Mouse (Mus musculus) kidney, adult 2 months (tissue): ENCODE results near the gene Tlr5.

Experiments
- CTCF ChIP-seq: fragments of 200-500 bp; conservative IDR thresholded peaks from 2 replicates; pipeline ENCODE4 v1.5.1; 2011; ENCODE audit warnings: low read depth, mild to moderate bottlenecking, control low read depth, low read length, moderate library complexity, mixed read lengths; ENCODE audit not compliant: insufficient read depth, insufficient read length
- POLR2A ChIP-seq: fragments of 200-500 bp; IDR thresholded peaks from one replicate; pipeline ENCODE4 v1.6.1; 2011; ENCODE audit warnings: low read depth, low read length, control low read depth

- TF ChIP-seq CTCF: no peak
- TF ChIP-seq POLR2A: no peak
Observed at GRCm38 (mm10) chr1:182912591-182912990, 42.0 kb upstream of the Tlr5 start.
